Mouse (Mus musculus): ENCODE data around the gene Cfap73. TPM values are rescaled to one million over a fixed set of nuclear protein-coding genes. Genes with fewer than 3 reads are reported as not detected.
A peak's percentile ranks its signal among the peaks of the same experiment; 100 is the strongest.

Gene Cfap73
- total RNA-seq, 2 experiments from 2014 or later, result not detected

- intact Hi-C loops (cut with DNase I), result loop anchor here (5.0 kb wide), 1 partner anchor 75 kb away; the partner anchor contains the start of gene Slc8b1
- Histone ChIP-seq H3K27ac (peak overlapping the region; percentile 92), H3K4me3 (peak overlapping the region; percentile 99)
- TF ChIP-seq CTCF (IDR thresholded peaks at IDR 0.05), result no peak
- peak; percentile 66 for DNase-seq
Measured at GRCm38 (mm10) chr5:120587616-120587926, 46.5 kb downstream of the Cfap73 start.

GRCm38 (mm10) chr5:120586741-120587615 is 47.1 kb downstream of the Cfap73 start:
- peak overlapping the region; percentile 92 for H3K27ac ChIP-seq
- no peak for TF ChIP-seq CTCF (IDR thresholded peaks at IDR 0.05)
- intact Hi-C loops (cut with DNase I), result loop anchor here (5.0 kb wide), 1 partner anchor 75 kb away; the partner anchor contains the start of gene Slc8b1
- peak overlapping the region; percentile 99 for H3K4me3 ChIP-seq
- DNase-seq, result peak; percentile 58

GRCm38 (mm10) chr5:120584968-120585367 is 49.1 kb downstream of the Cfap73 start:
- no peak for DNase-seq
- no peak for TF ChIP-seq CTCF (IDR thresholded peaks at IDR 0.05)
- no peak overlapping the region for H3K4me3 ChIP-seq
- 0 out of 2 replicates have a peak overlapping the region, but pooled peaks have one; percentile 25 for H3K27ac ChIP-seq
- intact Hi-C loops (cut with DNase I), result loop anchor here (5.0 kb wide), 1 partner anchor 73 kb away; the partner anchor contains the start of gene Slc8b1

DNA sequence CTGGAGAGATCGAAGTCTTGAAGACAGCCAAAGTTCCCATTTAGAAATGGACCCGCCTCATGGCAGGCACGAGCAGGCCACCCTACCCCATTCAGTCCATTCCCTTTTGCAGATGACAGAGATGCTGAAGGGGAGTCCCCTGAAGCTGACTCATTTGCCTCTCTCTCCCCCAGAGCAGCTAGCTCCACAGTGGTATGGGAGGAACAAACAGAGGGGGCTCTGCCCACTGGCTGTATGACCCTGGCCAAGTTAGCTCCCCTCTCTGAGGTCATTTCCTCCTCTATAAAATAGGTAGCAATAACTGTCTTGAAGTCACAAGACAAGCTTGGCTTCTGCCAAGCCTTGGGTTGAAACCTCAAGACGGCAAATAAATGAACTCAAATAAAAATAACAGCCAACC is 50.5 kb downstream of the Cfap73 start:
- no peak for DNase-seq

GRCm38 (mm10) chr5:120582002-120582401 is 52.0 kb downstream of the Cfap73 start:
- TF ChIP-seq CTCF (IDR thresholded peaks at IDR 0.05), result no peak
- H3K27ac ChIP-seq, result peak overlapping the region; percentile 61
- peak; percentile 8 for DNase-seq

More for the DNA sequence above, 50.5 kb downstream of the Cfap73 start:
- peak overlapping the region; percentile 61 for H3K27ac ChIP-seq
- no peak for TF ChIP-seq CTCF (IDR thresholded peaks at IDR 0.05)
- no peak overlapping the region for H3K4me3 ChIP-seq
- intact Hi-C loops (cut with DNase I), result no loop called here

GRCm38 (mm10) chr5:120579898-120580626 is 54.0 kb downstream of the Cfap73 start:
- peak overlapping the region; percentile 65 for H3K4me3 ChIP-seq
- peak overlapping the region; percentile 94 for H3K27ac ChIP-seq
- intact Hi-C loops (cut with DNase I), result loop anchor here (1.0 kb wide), 1 partner anchor 18 kb away; no protein-coding TSS in a partner anchor
- DNase-seq, result peak; percentile 9
- no peak for TF ChIP-seq CTCF (IDR thresholded peaks at IDR 0.05)

More at GRCm38 (mm10) chr5:120582002-120582401, 52.0 kb downstream of the Cfap73 start:
- intact Hi-C loops (cut with DNase I), result no loop called here
- 0 out of 2 replicates have a peak overlapping the region, but pooled peaks have one; percentile 13 for H3K4me3 ChIP-seq

DNA sequence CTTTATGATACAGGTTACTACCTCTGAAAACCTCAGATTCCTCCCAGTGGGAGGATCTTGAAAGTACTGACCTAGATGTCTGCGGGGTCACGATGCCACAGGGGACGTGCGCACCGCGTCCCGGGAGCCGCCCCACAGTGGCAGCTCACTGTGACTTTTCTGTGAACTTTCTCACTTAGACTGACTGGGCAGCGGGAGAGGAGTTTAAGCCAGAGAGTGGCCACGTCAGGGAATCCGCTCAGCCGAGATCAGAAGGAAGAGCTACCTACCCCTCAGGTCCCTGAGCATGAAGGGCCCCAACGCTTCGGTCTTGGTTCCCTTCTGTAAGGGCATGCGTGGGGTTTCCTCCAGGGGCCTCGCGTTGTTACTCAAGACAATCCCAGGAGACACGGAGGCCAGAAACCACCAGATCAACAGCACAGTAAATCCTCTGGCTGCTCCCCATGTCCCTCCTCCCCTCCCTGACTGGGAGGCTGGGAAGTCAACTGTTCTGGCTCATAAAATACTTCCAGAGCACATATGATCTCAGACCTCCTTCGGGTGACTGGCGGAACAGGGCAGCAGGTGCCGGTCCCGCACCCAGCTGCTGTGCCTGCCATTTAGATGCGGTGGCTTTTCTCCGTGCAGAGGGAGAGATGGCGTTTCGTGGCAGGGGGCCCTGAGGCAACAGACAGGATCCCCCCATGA is 54.7 kb downstream of the Cfap73 start:
- peak; percentile 89 for DNase-seq
- peak overlapping the region; percentile 94 for H3K27ac ChIP-seq
- intact Hi-C loops (cut with DNase I), result loop anchor here (1.0 kb wide), 1 partner anchor 17 kb away; no protein-coding TSS in a partner anchor
- H3K4me3 ChIP-seq, result peak overlapping the region; percentile 65
- no peak for TF ChIP-seq CTCF (IDR thresholded peaks at IDR 0.05)

GRCm38 (mm10) chr5:120578504-120579081 is 55.4 kb downstream of the Cfap73 start:
- DNase-seq, result peak; percentile 76
- no peak for TF ChIP-seq CTCF (IDR thresholded peaks at IDR 0.05)
- Histone ChIP-seq H3K27ac (peak overlapping the region; percentile 94), H3K4me3 (peak overlapping the region; percentile 65)
- intact Hi-C loops (cut with DNase I), result loop anchor here (1.0 kb wide), 1 partner anchor 16 kb away; no protein-coding TSS in a partner anchor

Other genes starting within 250 kb of the Cfap73 start
- not detected for gene Lhx5, start 202.5 kb downstream of the Cfap73 start, total RNA-seq (2021)
- 1 to 10 TPM in 1 of 2 experiments, under 1 TPM in 1; 0.41 to 1.1 TPM for gene Sdsl, start 161.4 kb downstream of the Cfap73 start, total RNA-seq (2021)
- under 1 TPM; 0.26 to 0.70 TPM for gene Sds, start 157.7 kb downstream of the Cfap73 start, total RNA-seq (2021)
- 10 to 100 TPM; 33.7 to 47.8 TPM for gene Plbd2, start 130.6 kb downstream of the Cfap73 start, total RNA-seq (2021)
- 10 to 100 TPM in 1 of 2 experiments, 1 to 10 TPM in 1; 8.1 to 10.5 TPM for gene Slc8b1, start 123.1 kb downstream of the Cfap73 start, total RNA-seq (2021)
- gene Tpcn1, start 45.6 kb downstream of the Cfap73 start, total RNA-seq (2021), result 10 to 100 TPM; 42.7 to 44.8 TPM
- gene Iqcd, start 45.2 kb downstream of the Cfap73 start, total RNA-seq (2021), result not detected
- 1 to 10 TPM; 4.9 to 6.6 TPM for gene Rita1, start 21.6 kb downstream of the Cfap73 start, total RNA-seq (2021)
- 10 to 100 TPM; 16.9 to 17.7 TPM for gene Ddx54, start 21.5 kb downstream of the Cfap73 start, total RNA-seq (2021)
- gene Rasal1, start 14.6 kb upstream of the Cfap73 start, total RNA-seq (2021), result not detected
- gene Dtx1, start 77.7 kb upstream of the Cfap73 start, total RNA-seq (2021), result under 1 TPM; 0.45 to 0.54 TPM
- under 1 TPM; 0.10 to 0.28 TPM for gene Oas2, start 115.6 kb upstream of the Cfap73 start, total RNA-seq (2021)
- under 1 TPM in 1 of 2 experiments, not detected in 1; 0.06 TPM for gene Oas3, start 143.4 kb upstream of the Cfap73 start, total RNA-seq (2021)
- not detected for gene Oas1e, start 161.3 kb upstream of the Cfap73 start, total RNA-seq (2021)
- gene Oas1c, start 178.3 kb upstream of the Cfap73 start, total RNA-seq (2021), result under 1 TPM; 0.17 to 0.28 TPM
- gene Oas1f, start 213.1 kb upstream of the Cfap73 start, total RNA-seq (2021), result not detected
- gene Oas1h, start 227.2 kb upstream of the Cfap73 start, total RNA-seq (2021), result not detected